Mouse (Mus musculus): ENCODE data around the gene Sqor. TPM values are rescaled to one million over a fixed set of nuclear protein-coding genes. Genes with fewer than 3 reads are reported as not detected.
A peak's percentile ranks its signal among the peaks of the same experiment; 100 is the strongest.

Gene Sqor
- 10 to 100 TPM in 2 of 3 experiments, 1 to 10 TPM in 1; 4.6 to 14.9 (median 14.8) TPM for polyA plus RNA-seq (2017; shearing (Covaris generic))

- ATAC-seq = peak; percentile 85
Observed at GRCm38 (mm10) chr2:122765071-122765793, at the start of gene Sqor. Gene Sqor, plus strand, starts transcription at chr2:122765237.

- ATAC-seq = no peak
Observed at GRCm38 (mm10) chr2:122716301-122716842, 48.7 kb upstream of the Sqor start.

GRCm38 (mm10) chr2:122719232-122719631 lies 45.8 kb upstream of the Sqor start:
- no peak for ATAC-seq

GRCm38 (mm10) chr2:122720564-122720963 lies 44.5 kb upstream of the Sqor start:
- ATAC-seq = no peak

GRCm38 (mm10) chr2:122725604-122726003 lies 39.4 kb upstream of the Sqor start:
- ATAC-seq = no peak

GRCm38 (mm10) chr2:122731456-122731855 lies 33.6 kb upstream of the Sqor start:
- ATAC-seq = no peak

GRCm38 (mm10) chr2:122737894-122738830 lies 26.9 kb upstream of the Sqor start, which contains the start of gene Bloc1s6:
Gene Bloc1s6, plus strand, starts transcription at chr2:122738503.
- peak; percentile 86 for ATAC-seq

- ATAC-seq = peak; percentile 14
Observed at GRCm38 (mm10) chr2:122739023-122739422, 26.0 kb upstream of the Sqor start.

- no peak for ATAC-seq
Observed at GRCm38 (mm10) chr2:122746461-122746860, 18.6 kb upstream of the Sqor start.

- ATAC-seq = peak; percentile 83
Observed at GRCm38 (mm10) chr2:122753739-122754343, 11.2 kb upstream of the Sqor start.

GRCm38 (mm10) chr2:122759791-122760190 lies 5.2 kb upstream of the Sqor start:
- no peak for ATAC-seq

- ATAC-seq = no peak
Observed at GRCm38 (mm10) chr2:122762991-122763390, 2.0 kb upstream of the Sqor start.

GRCm38 (mm10) chr2:122764526-122764925 lies 511 bp upstream of the Sqor start:
- ATAC-seq = no peak

- ATAC-seq = no peak
Observed at GRCm38 (mm10) chr2:122765794-122766145, 733 bp downstream of the Sqor start.

GRCm38 (mm10) chr2:122771002-122771401 lies 6.0 kb downstream of the Sqor start:
- ATAC-seq = no peak

GRCm38 (mm10) chr2:122772899-122773298 lies 7.9 kb downstream of the Sqor start:
- no peak for ATAC-seq

GRCm38 (mm10) chr2:122775491-122775890 lies 10.5 kb downstream of the Sqor start:
- no peak for ATAC-seq

- ATAC-seq = no peak
Observed at GRCm38 (mm10) chr2:122776823-122777222, 11.8 kb downstream of the Sqor start.

- no peak for ATAC-seq
Observed at GRCm38 (mm10) chr2:122779967-122780366, 14.9 kb downstream of the Sqor start.

- no peak for ATAC-seq
Observed at GRCm38 (mm10) chr2:122780447-122780846, 15.4 kb downstream of the Sqor start.

- no peak for ATAC-seq
Observed at GRCm38 (mm10) chr2:122781590-122782356, 16.7 kb downstream of the Sqor start.

GRCm38 (mm10) chr2:122783730-122784129 lies 18.7 kb downstream of the Sqor start:
- no peak for ATAC-seq

Measured in inflammation-experienced regulatory T-cells, adult 6 months (primary cell).